Mouse (Mus musculus) bone marrow, adult 2 months (tissue): ENCODE data around the gene Msl1. TPM values are rescaled to one million over a fixed set of nuclear protein-coding genes. Genes with fewer than 3 reads are reported as not detected.
A peak's percentile ranks its signal among the peaks of the same experiment; 100 is the strongest.

Experiments
- H3K27ac ChIP-seq: fragments of 200-500 bp; 2 replicates; pipeline ENCODE4 v1.5.1; 2012; ENCODE audit warnings: low read depth, mild to moderate bottlenecking, control low read depth, inconsistent platforms, low read length; ENCODE audit not compliant: control insufficient read depth, poor library complexity, insufficient read depth
- H3K4me1 ChIP-seq: fragments of 200-500 bp; 2 replicates; pipeline ENCODE4 v1.6.1; 2011; ENCODE audit warnings: low read length; ENCODE audit not compliant: control insufficient read depth, insufficient read depth
- H3K4me3 ChIP-seq: fragments of 200-500 bp; replicated peaks from 2 replicates; pipeline ENCODE3; 2011; ENCODE audit warnings: mild to moderate bottlenecking, low read depth, low read length, control low read depth; ENCODE audit not compliant: control insufficient read depth
- CTCF ChIP-seq: fragments of 200-500 bp; IDR thresholded peaks from 2 replicates; pipeline ENCODE4 v1.5.1; 2011; ENCODE audit warnings: low read length, control low read depth; ENCODE audit not compliant: control insufficient read depth, insufficient read depth
- POLR2A ChIP-seq: fragments of 200-500 bp; IDR thresholded peaks from 2 replicates; pipeline ENCODE4 v1.6.1; 2011; ENCODE audit warnings: low read depth, mild to moderate bottlenecking, control low read depth, low read length, borderline replicate concordance; ENCODE audit not compliant: control insufficient read depth
- WGBS: fragments of 180-500 bp; shearing (Covaris S2); methylation state at CpG from one replicate; pipeline ENCODE4 v1.1.7; 2018; 5-methylcytosine and 5-hydroxymethylcytosine counted together
- polyA plus RNA-seq: library from polyadenylated mRNA; stranded (reverse); fragments of >200 nt; gene quantifications from 2 replicates; pipeline ENCODE4 v1.2.4, GENCODE M21; 2011; ENCODE audit warnings: low replicate concordance; ENCODE audit not compliant: missing spikeins, insufficient read depth, insufficient read length

The Msl1 gene
- polyA plus RNA-seq, 1 experiment, result 69.9 TPM

- peaks cover 3% of the 10 kb centered on the region; the same call in 1 of the 2 replicates for H3K4me1 ChIP-seq
These were observed 4.6 kb upstream of the Msl1 start for GRCm38 (mm10) chr11:98790631-98791205.

DNA sequence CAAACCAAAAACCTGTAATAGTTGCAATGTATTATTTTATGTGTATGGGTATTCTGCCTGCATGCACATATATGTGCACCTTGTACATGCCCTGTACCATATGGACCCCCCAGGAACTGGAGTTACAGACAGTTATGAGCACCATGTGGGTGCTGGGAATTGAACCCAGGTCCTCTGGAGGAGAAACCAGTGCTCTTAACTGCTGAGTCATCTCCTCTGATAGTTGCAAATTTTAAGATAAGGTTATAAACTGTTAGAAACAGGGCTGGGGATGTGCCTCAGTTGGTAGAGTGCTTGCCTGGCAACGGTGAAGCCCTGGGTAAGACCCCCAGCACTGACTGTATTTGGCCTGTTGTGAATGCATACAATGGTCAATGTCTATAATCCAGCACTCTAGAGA is 3.9 kb upstream of the Msl1 start:
- TF ChIP-seq CTCF, result no peak
- TF ChIP-seq POLR2A, result no peak
- Histone ChIP-seq H3K27ac (no peak overlapping the region), H3K4me3 (no peak overlapping the region), H3K4me1 (peaks cover 1% of the 10 kb centered on the region; the same call in 1 of the 2 replicates)
- WGBS, result 80% methylated on average over 1 of the region's 1 CpGs

More at GRCm38 (mm10) chr11:98790631-98791205, 4.6 kb upstream of the Msl1 start:
- no peak overlapping the region for H3K27ac ChIP-seq
- no peak overlapping the region for H3K4me3 ChIP-seq
- TF ChIP-seq POLR2A (no peak), CTCF (no peak)
- WGBS, result 85% methylated on average over 5 of the region's 5 CpGs

DNA sequence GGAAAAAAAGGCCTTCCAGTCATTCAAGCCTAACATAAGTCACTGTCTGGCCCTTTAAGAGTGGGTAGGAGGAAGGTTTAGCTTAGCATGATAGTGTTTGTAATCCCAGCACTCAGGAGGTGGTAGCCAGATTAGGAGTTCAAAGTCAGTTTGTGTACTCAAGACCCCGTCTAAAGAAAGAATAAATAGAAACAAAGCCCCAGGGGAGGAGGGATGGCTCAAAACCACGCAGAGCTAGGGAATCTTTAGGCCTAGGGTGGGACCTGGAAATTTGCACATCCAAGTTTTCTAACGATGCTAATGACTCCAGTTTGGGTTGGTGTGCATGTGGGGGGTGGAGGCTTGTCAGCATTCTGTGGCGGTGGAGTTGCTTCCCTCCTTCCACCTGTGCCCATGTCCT is 3.2 kb upstream of the Msl1 start:
- H3K4me1 ChIP-seq, result no peaks in the 10 kb centered on the region; the same call in 1 of the 2 replicates
- 75% methylated on average over 4 of the region's 4 CpGs for WGBS
- no peak overlapping the region for H3K4me3 ChIP-seq
- TF ChIP-seq CTCF (no peak), POLR2A (no peak)
- no peak overlapping the region for H3K27ac ChIP-seq

GRCm38 (mm10) chr11:98794469-98795014 is 774 bp upstream of the Msl1 start:
- H3K4me1 ChIP-seq, result peaks cover 3% of the 10 kb centered on the region; the same call in 1 of the 2 replicates
- TF ChIP-seq CTCF (no peak), POLR2A (peak; percentile 65; the same call in 1 of the 2 replicates)
- peak overlapping the region; percentile 98 for H3K27ac ChIP-seq
- peak overlapping the region; percentile 65 for H3K4me3 ChIP-seq
- under 1% methylated on average over 30 of the region's 30 CpGs for WGBS

GRCm38 (mm10) chr11:98795714-98796514 is 598 bp downstream of the Msl1 start:
- WGBS, result under 1% methylated on average over 72 of the region's 74 CpGs
- Histone ChIP-seq H3K4me1 (peaks cover 3% of the 10 kb centered on the region; the same call in 1 of the 2 replicates), H3K4me3 (peak overlapping the region; percentile 93), H3K27ac (peak overlapping the region; percentile 98)
- peak; percentile 24; the same call in 1 of the 2 replicates for TF ChIP-seq POLR2A
- TF ChIP-seq CTCF, result no peak

GRCm38 (mm10) chr11:98796515-98797216 is 1.4 kb downstream of the Msl1 start:
- TF ChIP-seq POLR2A, result no peak
- no peak for TF ChIP-seq CTCF
- 2% methylated on average over 23 of the region's 23 CpGs for WGBS
- peaks cover 3% of the 10 kb centered on the region; the same call in 1 of the 2 replicates for H3K4me1 ChIP-seq

GRCm38 (mm10) chr11:98797306-98797705 is 2.0 kb downstream of the Msl1 start:
- 6% methylated on average over 5 of the region's 5 CpGs for WGBS
- TF ChIP-seq CTCF (no peak), POLR2A (no peak)
- Histone ChIP-seq H3K27ac (peak overlapping the region; percentile 1; the same call in 1 of the 2 replicates), H3K4me1 (peaks cover 3% of the 10 kb centered on the region; the same call in 1 of the 2 replicates), H3K4me3 (peak overlapping the region; percentile 32)

More at GRCm38 (mm10) chr11:98796515-98797216, 1.4 kb downstream of the Msl1 start:
- Histone ChIP-seq H3K27ac (peak overlapping the region; percentile 98), H3K4me3 (peak overlapping the region; percentile 93)
